Mouse (Mus musculus): Measurements from ENCODE around the gene Slc40a1.

GRCm38 (mm10) chr1:45860349-45860748 is 66.0 kb downstream of the Slc40a1 start:
- TF ChIP-seq POLR2AphosphoS2 (IDR thresholded peaks at IDR 0.05; ENCODE audit: low read depth, low read length) (no peak), MYC (IDR thresholded peaks at IDR 0.05; ENCODE audit: low read depth, low read length) (no peak), EP300 (IDR thresholded peaks at IDR 0.05; ENCODE audit: low read length) (no peak), SMC3 (IDR thresholded peaks at IDR 0.05; ENCODE audit: low read depth, low read length) (no peak), MAFK (IDR thresholded peaks at IDR 0.05; ENCODE audit: insufficient replicate concordance, low read length) (peak; percentile 90), POLR2A (IDR thresholded peaks at IDR 0.05; ENCODE audit: low read depth, low read length) (no peak), PAX5 (IDR thresholded peaks at IDR 0.05; ENCODE audit: low read length) (no peak), CTCF (conservative IDR thresholded peaks at IDR 0.05 in 1 of 2, IDR thresholded peaks at IDR 0.05 in 1 of 2; ENCODE audit: low read depth in 2 of 2, low read length in 2 of 2) (no peak), BHLHE40 (IDR thresholded peaks at IDR 0.05; ENCODE audit: low read depth, low read length) (no peak), UBTF (IDR thresholded peaks at IDR 0.05; ENCODE audit: low read depth, low read length) (no peak), RAD21 (IDR thresholded peaks at IDR 0.05; ENCODE audit: low read depth, low read length) (no peak), USF1 (IDR thresholded peaks at IDR 0.05; ENCODE audit: low read depth, low read length) (no peak), MAX (IDR thresholded peaks at IDR 0.05; ENCODE audit: low read length) (no peak)

All from CH12.LX (cell line).